Mouse (Mus musculus): ENCODE data around the gene Stat5a.

Stat5a gene

DNA sequence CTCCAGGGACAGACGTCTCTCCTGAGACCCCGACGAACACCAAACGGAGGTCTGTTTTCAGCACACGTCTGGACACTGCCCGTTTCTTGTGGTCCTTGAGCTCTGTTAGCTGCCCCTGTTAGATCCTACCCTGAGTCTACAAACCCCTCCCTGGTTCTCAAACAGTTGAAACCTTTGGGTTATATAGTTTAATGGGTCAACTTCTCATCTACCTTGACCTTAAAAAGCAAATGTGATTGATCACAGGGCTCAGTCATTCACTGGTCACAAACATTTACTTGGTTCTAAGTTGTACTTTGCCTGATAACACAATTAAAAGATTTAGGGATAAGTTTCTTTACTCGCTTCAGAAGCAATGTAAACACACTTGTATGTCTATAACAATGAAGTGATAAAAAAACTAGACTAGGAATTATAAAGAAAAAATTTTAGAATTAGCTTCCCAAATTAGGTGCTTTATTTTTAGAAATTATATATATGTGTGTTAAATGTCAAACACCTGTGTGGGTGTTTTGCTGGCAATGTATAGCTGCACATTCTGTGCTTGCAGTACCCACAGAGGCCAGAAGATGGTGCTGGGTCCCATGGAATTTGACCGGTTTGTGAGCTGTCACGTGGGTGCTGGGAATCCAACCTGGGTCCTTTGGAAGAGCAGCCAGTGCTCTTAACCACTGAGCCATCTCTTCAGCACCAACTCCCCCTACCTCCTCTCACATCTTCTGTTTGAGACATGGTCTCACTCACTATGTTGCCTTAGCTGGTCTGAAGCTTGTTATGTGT is 22.0 kb upstream of the Stat5a start:
- DNase-seq (ENCODE audit: low read depth), result no peak

DNA sequence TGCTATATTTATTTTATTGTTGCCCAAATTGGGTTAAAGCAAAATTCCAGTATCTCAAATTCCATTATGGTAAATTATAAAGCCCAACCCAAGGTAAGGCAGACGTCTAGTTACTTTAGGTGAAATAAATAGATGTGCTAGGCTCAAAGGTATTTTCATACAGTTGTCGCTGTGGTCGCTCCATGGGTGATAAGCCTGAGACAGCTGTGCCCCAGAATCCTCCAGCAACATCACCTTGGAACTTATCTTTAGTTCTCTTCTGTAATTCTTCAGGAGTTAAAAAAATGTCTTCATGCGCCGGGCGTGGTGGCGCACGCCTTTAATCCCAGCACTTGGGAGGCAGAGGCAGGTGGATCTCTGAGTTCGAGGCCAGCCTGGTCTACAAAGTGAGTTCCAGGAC is 20.3 kb upstream of the Stat5a start:
- DNase-seq (ENCODE audit: low read depth), result no peak

GRCm38 (mm10) chr11:100839523-100839922 is 19.6 kb upstream of the Stat5a start:
- no peak for DNase-seq (ENCODE audit: low read depth)

DNA sequence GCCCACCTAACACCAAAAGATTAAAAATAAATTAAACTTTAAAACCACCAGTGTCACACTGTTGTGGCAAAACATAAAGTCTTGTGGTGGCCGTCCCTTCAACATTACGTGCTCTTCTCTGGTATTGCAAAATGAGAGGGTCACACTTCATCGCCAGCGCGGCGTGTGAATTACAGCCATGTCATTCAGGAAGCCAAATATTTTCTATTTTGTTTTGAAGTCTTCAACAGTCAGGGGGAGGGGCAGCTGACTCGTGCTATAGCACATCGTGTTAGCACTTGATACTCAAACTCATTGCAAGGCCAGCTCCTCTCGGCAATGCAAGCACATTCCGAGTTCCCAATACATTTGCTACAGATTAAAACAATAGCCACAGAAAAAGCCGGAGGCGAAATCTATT is 18.3 kb upstream of the Stat5a start:
- DNase-seq (ENCODE audit: low read depth), result peak; percentile 91

DNA sequence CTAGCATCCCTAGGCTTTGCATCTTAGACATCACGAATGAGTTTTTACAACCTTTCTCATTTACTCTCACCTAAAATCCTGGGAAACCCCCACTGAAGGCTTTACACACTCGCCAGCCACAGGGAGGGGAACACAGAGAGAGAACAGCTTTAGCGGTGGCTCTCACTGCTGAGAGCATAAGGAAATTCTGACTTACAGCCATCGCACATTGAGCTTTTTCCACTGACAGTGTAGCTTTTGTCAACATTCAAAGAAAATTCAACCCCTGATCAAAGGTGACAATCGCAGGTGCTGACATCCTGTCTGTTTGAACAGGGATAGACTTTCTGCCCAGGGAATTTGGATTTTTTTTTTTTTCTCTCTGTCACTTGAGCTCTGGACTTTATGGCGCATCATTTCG is 17.1 kb upstream of the Stat5a start:
- no peak for DNase-seq (ENCODE audit: low read depth)

GRCm38 (mm10) chr11:100843070-100843669 is 16.0 kb upstream of the Stat5a start:
- DNase-seq (ENCODE audit: low read depth), result peak; percentile 80

- DNase-seq (ENCODE audit: low read depth), result no peak
Measured at GRCm38 (mm10) chr11:100844121-100844520, 15.0 kb upstream of the Stat5a start.

DNA sequence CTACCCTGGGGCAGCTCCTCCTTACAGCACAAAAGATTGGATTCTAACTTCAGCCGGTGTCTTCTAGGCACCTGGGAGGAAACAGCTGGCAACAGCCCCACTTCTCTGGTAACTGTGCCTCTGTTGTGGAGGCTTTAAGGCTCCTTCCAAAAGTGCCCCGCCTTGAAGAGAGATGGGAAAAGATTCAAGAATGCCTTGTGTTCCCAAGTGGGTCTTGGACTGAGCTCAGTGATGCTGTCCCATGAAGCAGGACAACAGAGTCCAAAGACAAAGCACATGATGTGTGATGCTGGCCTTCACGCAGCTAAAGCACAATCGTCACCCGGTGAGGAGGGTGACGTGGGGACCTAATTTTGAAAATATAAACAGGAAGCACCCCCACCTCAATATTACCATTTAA is 13.4 kb upstream of the Stat5a start:
- no peak for DNase-seq (ENCODE audit: low read depth)

DNA sequence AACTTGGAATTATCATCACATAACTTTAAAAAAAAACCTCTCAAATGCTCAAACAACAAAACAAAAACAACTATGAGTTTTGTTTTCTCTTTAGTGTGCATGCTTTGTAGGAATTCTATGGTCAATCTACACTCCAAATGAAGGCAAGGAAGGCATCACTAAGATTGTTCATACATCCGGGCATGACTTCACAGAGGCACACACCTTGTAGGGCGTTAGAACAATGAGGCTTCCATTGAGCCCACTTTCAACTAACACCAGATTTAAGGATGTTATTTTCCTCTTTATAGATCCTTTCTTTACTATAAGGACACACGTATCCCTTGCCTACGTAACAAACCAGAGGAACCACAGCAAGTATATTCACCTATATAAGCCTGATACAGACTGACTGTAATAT is 11.6 kb upstream of the Stat5a start:
- DNase-seq (ENCODE audit: low read depth), result no peak

DNA sequence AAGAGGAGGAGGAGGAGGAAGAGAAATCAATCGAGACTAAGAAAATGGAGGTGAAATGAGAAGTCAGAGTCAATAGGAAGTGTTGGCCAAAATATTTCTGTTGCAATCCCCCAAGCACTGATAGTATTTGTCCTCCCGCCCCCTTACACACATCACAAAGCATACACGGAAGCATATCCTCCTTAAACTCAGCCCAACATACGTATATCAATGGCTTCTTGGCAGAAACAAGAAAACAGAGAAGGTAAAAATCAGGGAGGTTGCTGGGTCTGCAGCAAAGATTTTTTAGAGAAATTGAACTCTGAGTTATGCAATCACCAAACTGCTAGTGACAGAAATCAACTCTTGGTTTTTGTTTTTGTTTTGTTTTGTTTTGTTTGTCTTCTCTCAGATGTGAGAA is 11.1 kb upstream of the Stat5a start:
- DNase-seq (ENCODE audit: low read depth), result peak; percentile 70

GRCm38 (mm10) chr11:100848789-100849379 is 10.3 kb upstream of the Stat5a start:
- no peak for DNase-seq (ENCODE audit: low read depth)

DNA sequence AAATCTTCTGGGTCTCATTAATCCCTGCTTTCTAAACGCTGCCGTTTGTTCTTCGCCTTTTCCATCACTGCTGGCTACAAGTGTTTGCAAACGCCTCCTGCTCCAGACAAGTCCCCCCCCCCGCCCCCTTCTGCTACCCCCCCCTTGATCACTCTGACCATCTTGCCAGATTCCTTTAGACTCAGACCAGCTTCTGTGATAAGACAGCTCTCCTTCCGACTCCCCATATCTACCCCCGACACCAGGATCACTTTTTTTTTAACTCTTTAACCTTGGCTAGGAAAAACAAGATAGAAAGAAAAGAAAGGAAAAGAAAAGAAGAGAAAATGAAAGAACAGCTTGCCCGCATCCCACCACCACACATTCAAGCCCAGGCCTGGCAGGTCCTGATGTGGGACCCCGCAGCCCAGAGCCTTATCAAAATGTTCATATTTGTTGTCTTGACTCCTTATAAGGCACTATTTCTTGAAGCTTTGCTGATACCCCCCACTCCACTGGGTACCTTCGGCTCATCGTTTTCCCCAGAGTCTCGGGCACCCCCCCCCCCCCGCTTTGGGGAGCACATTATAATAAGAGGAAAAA is 9.6 kb upstream of the Stat5a start:
- peak; percentile 78 for DNase-seq (ENCODE audit: low read depth)

DNA sequence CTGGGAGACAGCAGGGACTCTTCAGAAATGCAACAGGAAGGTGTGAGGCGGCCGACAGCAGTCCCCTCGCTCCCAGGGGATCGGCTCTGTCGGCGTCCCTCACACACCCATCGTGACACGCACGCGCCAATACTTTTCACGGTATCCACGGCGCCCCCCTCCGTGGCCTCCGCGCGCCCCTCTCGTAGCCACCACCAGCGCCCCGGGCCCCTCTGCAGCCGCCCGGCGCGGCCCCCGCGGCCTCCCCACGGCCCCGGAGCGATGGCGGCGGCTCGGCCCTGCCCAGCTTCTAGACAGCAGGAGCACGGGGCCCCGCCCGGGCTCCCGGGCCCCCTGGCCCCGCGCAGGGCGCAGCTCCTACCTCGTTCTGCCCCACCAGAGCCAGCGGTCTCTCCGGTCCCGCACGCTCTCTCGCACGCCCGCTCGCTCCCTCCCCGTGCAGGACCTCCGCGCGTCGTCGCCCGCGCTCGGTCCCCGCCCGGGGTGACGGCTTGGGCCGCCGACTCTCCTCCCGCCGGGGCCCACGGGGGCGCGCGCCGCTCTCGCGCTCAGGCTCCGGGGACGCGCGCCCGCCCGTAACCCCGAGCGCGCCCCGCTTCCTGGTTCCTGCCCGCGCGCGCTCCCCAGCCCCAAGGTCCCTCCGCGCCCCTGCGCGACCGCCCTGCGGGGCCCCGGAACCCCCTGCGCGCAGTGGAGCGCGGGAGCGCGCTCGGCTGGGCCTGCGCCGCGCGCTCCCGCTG is 8.9 kb upstream of the Stat5a start, which contains the start of gene Stat5b:
TSS of gene Stat5b (minus strand) at position 687 of the 740 bp plus-strand sequence.
- peak; percentile 46 for DNase-seq (ENCODE audit: low read depth)

- DNase-seq (ENCODE audit: low read depth), result peak; percentile 85
Measured at GRCm38 (mm10) chr11:100850778-100851528, 8.2 kb upstream of the Stat5a start.

DNA sequence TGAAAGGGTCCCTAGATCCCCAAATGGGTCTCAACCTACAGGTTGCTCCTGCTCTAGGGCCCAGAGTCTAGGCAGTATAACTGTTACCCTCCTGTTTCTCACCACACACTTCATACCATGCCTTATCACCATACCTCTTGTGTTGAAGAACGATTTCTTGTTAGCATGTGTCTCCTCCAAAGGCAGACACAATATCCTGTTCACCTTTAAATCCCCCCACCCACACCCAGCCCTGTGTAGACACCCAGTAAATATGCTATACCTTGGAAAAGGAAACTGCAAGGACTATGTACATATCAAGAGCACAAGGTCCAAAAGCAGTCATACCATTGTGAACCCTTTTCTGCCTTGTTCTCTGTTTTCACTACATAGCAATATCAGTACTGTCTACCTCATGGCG is 7.1 kb upstream of the Stat5a start:
- DNase-seq (ENCODE audit: low read depth), result no peak

DNA sequence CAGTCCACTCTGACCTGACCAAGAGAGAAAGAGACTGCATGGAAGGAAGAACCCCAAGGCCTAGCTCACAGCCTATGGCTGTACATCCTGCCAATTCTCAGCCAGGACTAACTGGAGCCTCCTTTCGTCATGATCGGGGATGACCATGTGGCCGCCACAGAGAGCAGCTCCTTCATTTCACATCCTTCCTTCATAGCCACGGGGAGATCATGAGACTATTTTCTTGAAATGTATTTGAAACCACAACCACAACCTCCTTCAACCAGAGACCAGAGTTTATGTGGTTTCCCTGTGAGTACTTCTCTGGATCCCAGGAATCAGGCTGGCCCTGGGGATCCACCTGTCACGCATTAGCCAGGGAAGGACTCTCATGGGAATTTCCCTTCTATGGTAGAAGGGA is 6.1 kb upstream of the Stat5a start:
- peak; percentile 77 for DNase-seq (ENCODE audit: low read depth)

- DNase-seq (ENCODE audit: low read depth), result no peak
Measured at GRCm38 (mm10) chr11:100854268-100854667, 4.9 kb upstream of the Stat5a start.

GRCm38 (mm10) chr11:100855178-100855577 is 4.0 kb upstream of the Stat5a start:
- DNase-seq (ENCODE audit: low read depth), result no peak

- no peak for DNase-seq (ENCODE audit: low read depth)
Measured at GRCm38 (mm10) chr11:100857960-100858359, 1.2 kb upstream of the Stat5a start.

- DNase-seq (ENCODE audit: low read depth), result no peak
Measured at GRCm38 (mm10) chr11:100859579-100860075, 476 bp downstream of the Stat5a start.

All from 416B (cell line).